Mouse (Mus musculus): ENCODE results near the gene Ush1c.
"Not testable (repeated sequence)": the region's sequence is repeated elsewhere in the genome, so short reads cannot be mapped to it uniquely, and the experiment has no call there.

Gene Ush1c

DNA sequence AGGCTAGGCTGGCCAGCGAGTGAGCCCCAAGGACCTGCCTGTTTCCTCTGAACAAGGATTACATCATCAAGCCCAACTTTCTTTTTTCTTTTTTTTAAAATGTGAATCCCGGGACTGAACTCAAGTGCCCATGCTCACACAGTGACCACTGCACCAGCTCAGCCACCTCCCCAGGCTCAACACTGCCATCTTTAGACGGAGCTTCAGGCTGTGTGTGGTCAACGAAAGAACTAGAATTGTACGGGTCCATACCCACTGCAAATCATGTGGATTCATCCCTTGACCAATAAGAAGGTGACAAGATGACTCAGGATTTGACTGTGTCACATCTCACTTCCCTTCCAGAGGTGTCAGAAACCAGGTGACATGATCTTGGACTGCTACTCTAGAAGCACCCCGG is 33.5 kb downstream of the Ush1c start:
- DNase-seq (ENCODE audit: low spot score in 2 of 2) = no peak

- peak; percentile 27 to 71 for DNase-seq (ENCODE audit: low spot score in 2 of 2)
Measured at GRCm38 (mm10) chr7:46204046-46204471, 34.2 kb downstream of the Ush1c start.

DNA sequence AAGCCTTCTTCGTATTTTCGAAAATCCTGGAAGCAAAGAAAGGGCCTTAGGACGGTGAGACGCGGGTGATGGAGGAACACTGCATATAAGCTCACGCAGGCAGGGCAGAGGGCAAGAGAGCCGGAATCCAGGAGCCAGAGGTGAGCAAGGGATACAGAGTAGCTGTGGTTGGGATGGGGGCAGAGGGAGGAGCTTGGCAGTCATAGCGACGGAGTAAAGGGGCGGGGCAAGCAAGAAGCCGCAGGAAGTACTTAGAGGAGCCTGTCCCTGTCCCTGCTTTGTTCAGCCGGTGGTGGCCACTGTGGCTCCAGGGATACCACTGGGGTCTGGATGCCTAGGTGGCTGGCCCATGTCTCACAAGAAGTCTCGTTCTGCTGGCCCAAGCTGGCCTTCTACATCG is 36.7 kb downstream of the Ush1c start:
- DNase-seq (ENCODE audit: low spot score in 2 of 2) = no peak

DNA sequence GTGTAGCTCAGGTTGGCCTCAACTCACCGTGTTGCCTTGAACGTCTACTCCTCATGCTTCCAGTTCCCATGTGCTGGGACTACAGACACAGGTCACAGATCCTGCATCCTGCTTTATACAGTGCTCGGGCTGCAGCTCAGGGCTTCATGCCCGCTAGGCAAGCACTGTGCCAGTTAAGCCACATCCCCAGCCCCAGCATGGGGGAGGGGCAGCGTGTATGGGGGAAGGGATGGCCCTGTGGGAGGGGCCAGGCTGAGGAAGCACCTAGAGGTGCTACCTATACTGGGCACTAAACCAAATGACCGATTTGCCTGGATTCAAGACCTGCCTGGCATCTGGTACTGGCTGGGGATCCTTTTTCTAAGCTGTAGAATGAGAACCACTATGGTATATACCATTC is 38.3 kb downstream of the Ush1c start:
- no peak for DNase-seq (ENCODE audit: low spot score in 2 of 2)

GRCm38 (mm10) chr7:46195356-46195755 is 42.9 kb downstream of the Ush1c start:
- DNase-seq (ENCODE audit: low spot score in 2 of 2) = no peak

DNA sequence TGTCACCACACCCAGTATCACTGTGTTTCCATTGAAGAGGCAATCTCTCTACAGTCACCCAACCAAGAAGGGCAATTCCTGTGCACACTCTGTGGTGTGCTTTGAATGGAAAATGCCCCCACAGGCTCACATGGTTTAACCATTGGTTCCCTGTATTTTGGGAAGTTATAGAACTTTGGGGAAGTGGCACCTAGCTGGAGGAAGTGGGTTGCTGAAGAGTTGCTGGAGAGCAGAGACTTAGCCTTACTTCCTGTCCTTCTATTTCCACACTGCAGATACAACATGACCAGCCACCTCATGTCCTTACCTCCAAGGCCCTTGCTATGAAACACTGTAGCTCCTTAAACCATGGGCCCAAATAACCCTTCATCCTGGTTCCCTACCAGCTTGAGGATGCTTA is 54.1 kb downstream of the Ush1c start:
- no peak for DNase-seq (ENCODE audit: low spot score in 2 of 2)

- DNase-seq (ENCODE audit: low spot score in 2 of 2) = peak; percentile 21 to 72
Measured at GRCm38 (mm10) chr7:46181590-46181989, 56.7 kb downstream of the Ush1c start.

- no peak for DNase-seq (ENCODE audit: low spot score in 2 of 2)
Measured at GRCm38 (mm10) chr7:46179431-46180275, 58.6 kb downstream of the Ush1c start, which contains the start of gene Abcc8. Abcc8 (minus strand) TSS chr7:46180033.

- not testable (repeated sequence) for DNase-seq (ENCODE audit: low spot score in 2 of 2)
Measured at GRCm38 (mm10) chr7:46168980-46169379, 69.3 kb downstream of the Ush1c start.

DNA sequence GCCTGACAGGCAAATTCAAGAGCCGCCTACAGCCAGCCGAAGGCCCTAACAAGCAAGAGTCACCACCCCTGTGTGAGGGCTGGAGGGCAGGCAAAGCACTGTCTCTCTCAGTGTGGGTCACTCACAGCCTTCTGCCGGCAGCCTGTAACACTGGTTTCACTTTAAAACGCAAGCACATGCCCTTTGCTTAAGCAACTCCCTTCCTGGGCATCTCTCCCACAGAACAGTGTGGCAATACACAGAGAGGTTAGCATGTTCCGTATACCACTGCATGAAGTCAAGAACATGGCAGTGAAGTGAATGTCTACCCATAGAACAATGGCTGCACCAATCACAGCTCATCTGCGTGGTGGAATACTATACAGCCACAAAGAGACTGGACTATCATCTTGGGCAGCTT is 69.9 kb downstream of the Ush1c start:
- DNase-seq (ENCODE audit: low spot score in 2 of 2) = no peak

DNA sequence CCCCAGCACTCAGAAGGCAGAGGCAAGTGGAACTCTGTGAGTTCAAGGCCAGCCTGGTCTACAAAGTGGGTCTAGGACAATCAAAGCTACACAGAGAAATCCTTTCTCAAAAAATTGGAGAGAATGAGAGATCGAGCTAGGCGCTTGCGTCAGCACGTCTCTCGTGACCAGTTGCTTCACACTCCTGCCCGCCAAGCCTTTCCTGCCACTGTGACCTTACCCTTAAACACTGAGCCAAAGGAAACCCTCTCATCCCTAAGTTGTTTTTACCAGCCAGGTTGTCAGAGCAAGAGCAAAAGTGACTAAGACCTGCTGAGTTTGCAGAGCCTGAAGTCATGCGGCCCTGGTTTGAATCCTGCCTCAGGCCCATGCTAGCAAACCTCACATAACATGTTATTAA is 70.4 kb downstream of the Ush1c start:
- no peak for DNase-seq (ENCODE audit: low spot score in 2 of 2)

- DNase-seq (ENCODE audit: low spot score in 2 of 2) = no peak
Measured at GRCm38 (mm10) chr7:46165876-46166275, 72.4 kb downstream of the Ush1c start.

GRCm38 (mm10) chr7:46162731-46163130 is 75.6 kb downstream of the Ush1c start:
- no peak for DNase-seq (ENCODE audit: low spot score in 2 of 2)

DNA sequence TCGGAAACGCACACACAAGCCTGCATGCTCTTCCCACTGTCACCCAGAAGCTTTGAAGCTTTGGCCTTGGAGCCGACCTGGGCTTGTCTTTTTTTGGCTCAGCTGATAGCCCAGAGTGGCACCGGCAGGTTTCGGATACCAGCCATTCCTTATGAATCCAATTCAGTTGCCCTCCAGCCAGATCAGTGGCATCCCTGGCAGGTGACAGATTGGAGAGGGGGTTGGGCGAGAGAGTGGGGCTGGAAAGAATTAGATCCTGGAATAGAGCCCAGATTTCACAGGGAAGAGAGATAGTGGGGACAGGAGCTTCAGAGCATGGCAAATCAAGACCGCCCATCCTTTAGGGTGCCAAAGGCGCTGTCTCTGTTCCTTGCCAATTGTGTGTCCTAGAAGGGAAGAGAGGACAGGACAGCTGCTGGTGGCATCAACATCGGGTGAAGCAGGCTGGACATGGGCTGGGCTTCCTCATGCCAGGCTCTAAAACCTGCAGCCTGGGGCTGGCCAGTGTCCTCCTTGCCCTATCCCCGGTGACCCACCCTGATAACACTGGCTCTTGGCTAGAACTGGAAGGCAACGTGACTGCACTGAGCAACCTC is 76.1 kb downstream of the Ush1c start:
- no peak for DNase-seq (ENCODE audit: low spot score in 2 of 2)

GRCm38 (mm10) chr7:46161615-46162014 is 76.7 kb downstream of the Ush1c start:
- no peak for DNase-seq (ENCODE audit: low spot score in 2 of 2)

GRCm38 (mm10) chr7:46157746-46158145 is 80.6 kb downstream of the Ush1c start:
- DNase-seq (ENCODE audit: low spot score in 2 of 2) = no peak

GRCm38 (mm10) chr7:46154498-46155488 is 83.5 kb downstream of the Ush1c start:
- no peak for DNase-seq (ENCODE audit: low spot score in 2 of 2)

DNA sequence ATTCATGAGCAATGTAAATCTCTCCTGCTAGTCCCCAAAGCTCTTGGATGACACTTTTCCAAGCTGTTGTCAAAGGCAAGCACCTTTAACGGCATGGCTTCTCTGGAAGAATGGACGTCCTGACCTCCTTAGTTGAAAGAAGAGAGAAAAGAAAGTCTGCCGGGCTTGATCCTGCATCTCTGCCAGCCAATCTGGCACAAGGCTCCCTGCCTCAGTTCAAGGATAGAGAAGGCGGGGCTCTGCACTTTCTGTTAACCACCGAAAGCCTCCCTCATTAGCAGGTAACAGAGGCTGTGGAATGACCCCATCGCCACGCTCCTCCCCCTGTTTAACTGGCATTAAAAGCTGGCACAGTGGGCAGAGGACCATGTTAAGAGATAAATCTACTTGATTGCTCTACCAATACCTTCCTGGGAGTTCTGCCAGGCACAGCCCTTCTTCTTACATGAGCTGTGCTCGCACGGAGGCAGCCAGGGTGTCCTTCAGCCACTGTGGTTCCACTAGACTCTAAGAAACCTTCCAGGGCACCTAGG is 85.4 kb downstream of the Ush1c start:
- no peak for DNase-seq (ENCODE audit: low spot score in 2 of 2)

DNA sequence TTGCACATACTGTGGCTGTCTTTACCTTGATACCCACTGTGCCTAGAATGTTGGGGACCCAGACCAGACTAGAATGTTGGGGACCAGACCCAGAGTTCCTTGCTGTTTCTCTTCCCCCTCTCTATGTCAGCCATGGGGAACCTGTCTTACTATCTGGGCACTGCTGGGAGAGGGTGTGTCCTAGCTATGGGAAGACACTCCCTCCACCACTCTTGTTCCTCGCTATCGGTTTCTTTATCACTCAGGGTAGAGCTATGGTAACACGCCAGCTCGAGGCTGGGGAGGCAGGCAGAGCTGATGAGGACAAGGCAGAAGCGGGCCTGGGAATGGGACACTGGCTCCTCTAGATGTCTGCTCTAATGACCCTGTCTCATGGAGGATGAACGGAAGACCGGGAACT is 90.9 kb downstream of the Ush1c start:
- DNase-seq (ENCODE audit: low spot score in 2 of 2) = no peak

DNA sequence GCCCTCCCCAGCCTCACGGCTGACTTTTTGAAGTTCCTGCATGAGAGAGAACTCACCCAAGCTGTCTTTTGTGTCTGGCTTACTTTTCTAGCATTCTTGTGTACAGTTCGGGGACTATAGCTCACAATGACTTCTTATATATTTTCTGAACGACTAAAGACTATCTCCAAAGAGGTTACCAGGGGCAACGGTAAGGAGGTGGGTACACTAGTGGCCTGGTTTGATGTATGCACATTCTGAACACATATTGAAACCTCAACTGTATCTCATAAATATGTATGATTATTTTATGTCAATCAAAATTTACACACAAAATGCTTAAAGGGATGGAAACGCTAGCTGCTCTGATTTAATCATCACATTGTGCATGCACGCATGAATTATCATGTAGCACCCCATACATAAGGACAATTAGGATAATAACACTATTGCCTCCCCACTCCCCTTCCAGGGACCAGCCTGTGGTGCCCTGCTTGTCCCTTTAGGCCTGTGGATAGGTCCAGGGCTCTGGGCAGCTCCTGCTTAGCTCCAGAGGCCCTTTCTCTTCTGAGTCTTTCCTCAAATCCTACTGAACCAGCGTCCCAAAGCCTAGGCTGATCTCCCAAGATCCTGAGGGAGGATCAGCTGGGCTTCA is 91.5 kb downstream of the Ush1c start:
- no peak for DNase-seq (ENCODE audit: low spot score in 2 of 2)

Data from spleen, postnatal 4 days (tissue).